Mouse (Mus musculus) kidney, adult 8-10 months (tissue): ENCODE measurements around the gene Rbms1.

ENCODE experiments used
- DNase-seq, 2 experiments: peaks; one replicate each; pipeline ENCODE4 v3.0.0; 2022

Gene Rbms1

GRCm38 (mm10) chr2:60962671-60963421 lies at the start of gene Rbms1:
Gene Rbms1, minus strand, starts transcription at chr2:60963192.
- DNase-seq, result peak; percentile 75 to 79

DNA sequence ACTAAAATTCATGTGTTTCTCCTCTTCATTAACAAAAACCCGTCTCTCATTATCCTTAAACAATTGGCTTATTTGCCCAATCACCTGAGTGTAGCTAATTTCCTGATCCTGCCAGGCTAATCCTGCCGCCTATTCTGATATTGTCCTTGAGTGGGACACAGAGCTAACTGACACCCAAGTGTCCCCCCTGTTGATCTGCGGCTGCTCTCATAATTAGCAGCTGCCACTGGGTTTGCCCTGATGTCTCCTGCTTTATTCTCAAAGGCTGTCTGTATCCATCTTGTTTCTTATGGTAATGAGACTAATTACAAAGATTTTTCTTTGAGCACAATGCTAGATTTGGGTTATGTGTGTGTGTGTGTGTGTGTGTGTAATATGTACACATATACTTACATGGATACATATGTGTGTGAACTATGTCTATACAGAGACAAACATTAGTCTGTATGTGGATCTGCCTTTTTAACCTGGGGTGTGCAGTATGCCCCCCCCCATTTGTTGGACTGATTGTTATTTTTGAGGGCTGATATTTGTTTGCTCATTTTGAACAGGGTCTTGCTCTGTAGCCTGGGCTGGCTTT lies 49.3 kb upstream of the Rbms1 start:
- no peak for DNase-seq

DNA sequence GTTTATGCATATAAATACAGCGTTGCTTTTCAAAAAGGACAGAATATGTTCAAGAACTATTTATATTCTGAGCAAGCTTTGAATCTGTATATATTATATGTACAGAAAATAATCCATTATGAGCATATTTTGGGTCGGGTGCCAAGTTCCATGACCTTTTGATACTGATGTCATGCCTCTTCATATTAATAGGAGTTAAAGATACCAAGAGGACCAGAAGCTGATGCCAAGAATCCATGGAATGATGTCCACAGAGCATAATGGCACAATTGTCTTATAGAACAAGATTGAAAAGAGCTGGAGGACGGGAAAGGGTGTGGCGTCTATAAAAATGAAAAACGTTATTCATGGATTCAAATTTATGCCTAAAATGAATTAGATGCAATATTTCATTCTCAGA lies 23.3 kb upstream of the Rbms1 start:
- no peak for DNase-seq

- peak in 1 of 2 experiments; percentile 16 for DNase-seq
Measured at GRCm38 (mm10) chr2:60978538-60979313, 15.7 kb upstream of the Rbms1 start.

DNA sequence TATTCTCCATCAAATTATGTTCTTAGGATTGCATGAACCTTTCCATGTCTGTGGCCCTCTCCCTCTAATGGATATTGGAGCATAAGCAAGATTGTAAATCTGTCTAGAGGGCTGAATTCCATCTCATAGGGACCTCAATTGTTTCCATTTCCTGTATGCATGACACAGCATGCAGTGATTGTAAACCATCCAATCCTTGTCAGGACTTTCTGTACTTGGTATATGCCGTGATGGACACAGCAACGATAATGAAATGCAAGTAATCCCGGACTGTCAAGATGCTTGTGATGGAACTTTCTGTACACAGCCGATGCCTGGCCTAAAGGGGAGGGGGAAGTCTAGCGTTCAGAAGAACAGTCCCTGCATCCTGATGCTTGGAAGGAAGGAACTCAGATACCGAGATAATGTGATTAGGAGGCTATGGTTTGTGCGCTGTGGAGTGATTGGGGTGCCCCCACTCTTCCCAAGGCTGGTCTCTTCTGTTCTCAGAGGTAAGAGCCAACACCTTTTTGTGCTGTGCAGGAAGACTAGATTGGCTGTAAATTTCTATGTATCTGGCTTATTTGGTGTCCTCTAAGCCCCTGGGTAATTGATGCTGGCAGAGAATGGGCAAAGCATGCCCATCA lies 9.3 kb upstream of the Rbms1 start:
- DNase-seq, result no peak

- DNase-seq, result no peak
Measured at GRCm38 (mm10) chr2:60963616-60964015, 624 bp upstream of the Rbms1 start.

DNA sequence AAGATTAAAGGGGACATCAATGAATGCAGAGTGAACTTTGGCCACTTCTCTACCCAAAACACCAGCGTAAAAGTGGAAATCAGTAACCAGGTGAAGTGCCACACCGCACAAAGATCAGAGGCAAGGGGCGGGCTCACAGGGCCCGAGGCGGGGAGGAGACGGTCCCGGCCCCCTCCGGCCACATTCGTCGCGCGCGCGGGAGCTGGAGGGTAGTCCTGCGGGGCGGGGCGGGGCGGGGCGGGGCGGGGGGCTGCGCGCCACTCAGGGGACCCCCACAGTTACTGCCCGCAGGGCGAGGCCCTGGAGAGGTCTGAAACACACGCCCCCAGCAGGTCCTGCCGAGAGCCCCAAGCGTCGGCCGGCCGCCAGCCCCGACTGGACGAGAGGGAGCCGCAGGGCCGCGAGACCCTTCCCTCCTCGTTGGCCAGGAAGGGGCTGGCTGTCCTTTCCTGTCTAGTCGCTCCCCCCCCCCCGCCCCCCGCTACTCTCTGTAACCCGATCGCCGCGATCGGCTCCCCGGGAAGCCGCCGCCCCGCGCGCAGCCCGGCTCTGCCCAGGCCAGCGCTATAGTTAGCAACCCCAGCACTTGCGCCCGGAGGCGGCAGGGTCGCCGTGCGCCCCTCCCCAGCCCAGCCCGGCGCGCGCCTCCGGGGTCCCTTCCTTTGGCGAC lies 856 bp downstream of the Rbms1 start:
- peak; percentile 83 to 85 for DNase-seq

DNA sequence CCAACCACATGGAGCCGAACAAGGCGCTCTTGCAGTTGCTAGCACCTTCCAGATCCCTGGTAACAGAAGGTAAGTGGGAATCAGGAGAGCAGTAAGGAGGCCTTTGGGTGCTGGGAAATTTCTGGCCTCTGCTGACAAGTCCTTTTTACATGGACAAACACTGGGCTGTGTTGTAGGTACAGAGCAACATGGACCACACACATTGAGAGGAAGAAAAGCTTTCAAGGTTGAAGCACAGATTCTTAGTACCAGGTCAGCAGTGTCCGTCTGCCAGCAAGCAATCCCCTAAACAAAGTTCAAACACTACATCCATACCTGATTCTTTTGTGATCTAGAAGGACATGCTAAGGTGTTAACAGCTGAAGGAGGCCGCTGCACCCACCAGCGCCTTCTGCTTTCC lies 1.7 kb downstream of the Rbms1 start:
- peak in 1 of 2 experiments; percentile 25 for DNase-seq

GRCm38 (mm10) chr2:60948241-60948640 lies 14.8 kb downstream of the Rbms1 start:
- no peak for DNase-seq

DNA sequence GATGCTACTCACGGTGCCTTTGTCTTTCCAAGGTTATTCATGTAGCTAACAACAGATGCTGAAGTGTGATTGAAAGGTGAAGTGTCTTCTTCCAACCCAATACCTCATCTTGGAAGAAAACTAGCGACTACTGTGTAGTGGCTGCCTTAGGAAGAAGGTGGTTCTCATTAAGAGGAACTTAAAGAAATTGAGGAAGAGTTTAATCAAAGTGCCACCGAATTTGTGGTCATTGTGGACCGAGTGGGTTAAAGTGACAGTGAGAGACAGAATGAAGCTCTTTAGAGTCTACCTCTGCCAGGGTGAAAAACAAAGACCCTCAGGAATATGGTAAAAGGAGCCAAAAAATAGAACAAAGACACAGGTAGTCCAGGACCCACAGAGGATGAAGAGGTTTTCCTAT lies 15.2 kb downstream of the Rbms1 start:
- no peak for DNase-seq

GRCm38 (mm10) chr2:60940454-60940961 lies 22.5 kb downstream of the Rbms1 start:
- no peak for DNase-seq

DNA sequence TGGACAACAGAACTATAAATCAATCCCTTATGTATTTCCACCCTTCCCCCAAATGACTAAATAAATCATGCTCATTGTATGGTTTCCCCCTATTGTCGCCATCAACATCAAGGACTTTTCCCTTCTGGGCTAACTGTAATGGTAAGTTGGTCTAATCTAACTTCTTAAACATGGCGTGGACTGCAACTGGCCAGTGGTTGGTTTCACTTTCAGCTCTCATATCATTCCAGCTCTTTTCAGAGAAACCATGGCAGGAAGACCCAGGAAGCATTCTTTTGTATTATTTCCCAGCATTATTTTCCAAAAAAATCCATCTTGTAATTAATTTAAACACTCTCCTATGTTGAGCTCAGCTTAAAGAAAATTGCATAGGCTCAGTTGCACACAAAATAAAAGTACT lies 23.0 kb downstream of the Rbms1 start:
- DNase-seq, result no peak

GRCm38 (mm10) chr2:60936910-60937309 lies 26.1 kb downstream of the Rbms1 start:
- no peak for DNase-seq

DNA sequence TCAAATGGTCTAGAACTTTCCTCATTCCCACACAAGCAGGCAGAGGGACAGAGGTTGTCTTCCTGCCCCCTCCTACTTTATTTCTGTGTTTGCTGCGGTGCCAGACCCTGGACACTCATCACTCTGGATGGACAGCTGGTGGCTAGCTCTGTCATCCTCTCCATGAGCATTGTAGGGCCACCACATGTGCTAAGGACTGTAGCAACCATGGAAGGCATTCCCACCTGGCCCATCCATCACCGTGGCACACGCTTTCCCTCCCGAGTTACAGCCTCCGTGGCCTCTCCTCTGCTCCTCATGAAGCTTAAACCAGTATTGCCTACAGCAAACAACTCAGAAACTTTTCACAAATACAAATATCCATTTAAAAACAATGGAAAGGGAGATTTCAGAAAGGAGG lies 34.0 kb downstream of the Rbms1 start:
- no peak for DNase-seq

- peak; percentile 41 to 52 for DNase-seq
Measured at GRCm38 (mm10) chr2:60927906-60928775, 34.9 kb downstream of the Rbms1 start.

GRCm38 (mm10) chr2:60925063-60925462 lies 37.9 kb downstream of the Rbms1 start:
- no peak for DNase-seq

DNA sequence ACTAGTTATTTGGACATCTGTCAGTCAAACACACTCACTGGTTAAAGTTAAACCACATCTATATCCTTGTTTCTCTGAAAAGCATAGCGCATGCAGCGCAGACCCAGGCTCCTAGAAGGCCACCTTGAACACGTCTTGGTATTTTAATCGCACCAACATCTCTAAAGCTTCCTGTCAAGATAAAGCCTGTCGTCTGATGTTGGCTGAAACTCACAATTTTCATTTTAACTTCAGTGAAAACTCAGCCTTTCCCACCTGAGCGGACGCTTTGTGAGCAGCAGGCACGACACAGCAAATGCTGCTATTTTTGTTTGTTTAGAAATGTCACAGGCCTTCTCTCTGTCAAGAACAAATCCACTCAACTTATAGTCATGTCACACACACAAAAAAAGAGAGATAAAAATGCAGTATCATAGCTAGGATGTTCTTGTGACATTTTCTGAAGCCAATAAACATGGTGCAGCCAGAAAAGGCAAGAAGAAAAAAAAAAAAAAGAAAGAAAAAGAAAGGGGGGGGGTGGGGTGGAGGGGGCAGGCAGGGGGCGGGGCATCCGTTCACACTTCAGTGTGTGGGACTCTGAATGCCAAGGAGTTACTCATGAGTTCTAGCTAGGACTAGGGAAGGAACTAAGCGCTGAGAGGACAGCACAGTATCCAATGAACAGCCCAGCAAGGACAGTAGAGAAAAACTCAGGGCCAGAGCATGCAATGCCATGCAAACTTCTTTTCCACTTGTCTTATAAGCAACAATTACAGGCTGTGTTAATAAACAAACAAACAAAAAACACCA lies 39.0 kb downstream of the Rbms1 start:
- DNase-seq, result no peak

DNA sequence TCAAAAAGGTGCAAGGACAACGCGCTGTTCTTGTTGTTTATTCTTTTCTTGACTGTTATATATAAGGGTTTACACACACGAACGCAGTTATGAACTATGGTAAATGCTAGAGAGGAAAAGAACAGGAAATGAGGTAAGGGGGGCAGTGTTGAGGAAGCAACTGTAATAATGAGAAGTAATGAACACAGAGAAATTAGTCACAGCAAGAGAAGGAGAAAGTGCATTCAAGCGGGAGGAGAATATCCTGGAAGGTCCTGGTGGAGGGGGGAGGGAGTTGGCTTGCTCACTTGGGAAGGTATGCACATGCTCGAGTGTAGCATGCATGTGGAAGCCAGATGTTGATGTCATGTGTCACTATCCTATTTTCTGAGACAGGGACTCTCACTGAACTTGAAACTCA lies 39.9 kb downstream of the Rbms1 start:
- no peak for DNase-seq

DNA sequence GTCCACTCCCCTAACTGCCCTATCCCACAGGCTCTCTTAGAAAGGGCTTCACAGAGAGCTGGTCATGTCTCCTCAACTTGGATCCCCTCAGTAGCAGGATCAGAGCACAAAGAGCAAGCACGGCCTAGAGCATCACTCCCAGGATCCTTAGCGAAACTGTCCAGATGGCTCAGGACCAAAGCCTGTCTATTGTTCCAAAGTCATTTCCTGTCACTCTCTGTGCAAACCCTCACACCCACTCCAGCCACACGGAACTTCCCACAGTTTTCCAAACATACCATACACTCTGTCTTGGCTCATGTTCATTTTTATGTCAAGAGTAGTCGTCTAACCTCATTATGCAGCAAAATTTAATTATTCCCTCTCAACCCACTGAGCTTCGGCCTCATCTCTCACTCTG lies 40.6 kb downstream of the Rbms1 start:
- peak in 1 of 2 experiments; percentile 38 for DNase-seq

- no peak for DNase-seq
Measured at GRCm38 (mm10) chr2:60920076-60920475, 42.9 kb downstream of the Rbms1 start.

DNA sequence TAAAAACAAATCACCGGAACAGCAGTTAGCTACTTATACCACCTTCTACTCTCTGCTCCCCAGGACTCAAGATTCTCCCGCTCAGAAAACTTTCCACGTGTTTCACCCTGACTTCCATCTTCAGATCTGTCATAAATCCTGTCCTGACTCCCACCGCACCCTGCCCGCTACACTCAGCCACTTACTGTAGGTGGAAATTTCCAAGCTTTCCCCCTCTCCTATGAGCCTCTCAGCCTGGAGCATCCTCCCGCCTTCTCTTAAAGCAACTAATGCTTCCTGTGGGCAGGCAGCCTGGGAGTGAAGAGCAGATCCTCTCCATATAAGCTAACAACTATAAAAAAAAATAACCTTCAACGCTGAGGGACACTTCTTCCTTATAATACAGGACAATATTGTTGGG lies 44.6 kb downstream of the Rbms1 start:
- DNase-seq, result peak in 1 of 2 experiments; percentile 35
